Mouse (Mus musculus) testis, adult 2 months (tissue): Measurements from ENCODE around the gene Lyrm4. TPM values are rescaled to one million over a fixed set of nuclear protein-coding genes. Genes with fewer than 3 reads are reported as not detected.

ENCODE experiments used
- H3K27ac ChIP-seq: fragments of 200-500 bp; 2 replicates; pipeline ENCODE4 v1.5.1; 2012; ENCODE audit warnings: low read depth, low read length; ENCODE audit not compliant: control insufficient read depth, insufficient read depth
- H3K27me3 ChIP-seq: fragments of 200-500 bp; 2 replicates; pipeline ENCODE4 v1.6.1; 2012; ENCODE audit warnings: mild to moderate bottlenecking, low read length, moderate library complexity; ENCODE audit not compliant: control insufficient read depth, insufficient read depth
- H3K36me3 ChIP-seq: fragments of 200-500 bp; 2 replicates; pipeline ENCODE4 v1.6.1; 2012; ENCODE audit warnings: mild to moderate bottlenecking, low read length; ENCODE audit not compliant: control insufficient read depth, insufficient read depth
- H3K4me1 ChIP-seq: fragments of 200-500 bp; 2 replicates; pipeline ENCODE4 v1.6.1; 2012; ENCODE audit warnings: low read length; ENCODE audit not compliant: control insufficient read depth, insufficient read depth
- H3K4me3 ChIP-seq: fragments of 200-500 bp; 2 replicates; pipeline ENCODE4 v1.5.1; 2012; ENCODE audit warnings: low read depth, mild to moderate bottlenecking, low read length, moderate library complexity, mixed read lengths; ENCODE audit not compliant: control insufficient read depth
- CTCF ChIP-seq: fragments of 200-500 bp; IDR thresholded peaks from 2 replicates; pipeline ENCODE4 v1.5.1; 2012; ENCODE audit warnings: low read depth, mild to moderate bottlenecking, inconsistent platforms, low read length, moderate library complexity; ENCODE audit not compliant: control insufficient read depth, insufficient read depth, insufficient replicate concordance
- POLR2A ChIP-seq: fragments of 200-500 bp; IDR thresholded peaks from 2 replicates; pipeline ENCODE4 v1.6.1; 2012; ENCODE audit warnings: low read depth, mild to moderate bottlenecking, inconsistent platforms, low read length, moderate library complexity; ENCODE audit not compliant: control insufficient read depth
- polyA plus RNA-seq: library from polyadenylated mRNA; depleted of rRNA; stranded (reverse); fragments of >200 nt; gene quantifications from 2 replicates; pipeline ENCODE4 v1.2.3, GENCODE M21; 2012

Gene Lyrm4
- polyA plus RNA-seq, 1 experiment = 3.0 TPM

DNA sequence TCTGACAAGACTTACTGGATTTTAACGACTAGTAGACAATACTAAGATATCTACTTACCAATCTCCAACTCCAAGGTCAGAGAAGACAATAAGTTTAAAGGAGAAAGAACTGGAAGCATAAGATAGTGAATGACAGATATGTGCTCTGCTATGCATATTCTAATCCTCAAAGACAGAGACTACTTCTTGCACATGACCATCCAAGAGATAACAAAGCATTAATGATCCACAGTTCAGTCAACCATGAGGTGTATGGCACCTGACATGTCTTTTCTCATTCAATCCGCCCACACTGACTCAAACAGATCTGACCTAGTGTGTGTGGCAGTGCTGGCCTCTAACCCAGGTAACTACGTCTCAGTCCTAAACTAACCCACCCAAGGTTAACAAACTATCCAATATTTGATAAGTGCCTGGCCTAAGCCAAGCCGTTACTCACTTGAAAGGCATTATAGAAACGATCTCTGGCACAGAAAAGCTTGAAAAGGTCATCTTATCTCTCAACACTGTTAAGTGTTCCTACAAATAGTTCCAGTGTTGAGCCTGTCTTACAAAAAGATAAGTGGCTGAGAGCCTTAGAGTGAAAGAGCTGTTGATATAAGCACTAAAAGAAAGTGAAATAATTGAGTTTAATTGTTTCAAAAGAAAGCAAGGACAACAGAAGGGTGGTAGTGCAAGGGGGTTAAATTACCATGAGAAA, 20.5 kb downstream of the Lyrm4 start:
- no peak for TF ChIP-seq CTCF
- TF ChIP-seq POLR2A = no peak
- H3K4me1 ChIP-seq = no peaks in the 10 kb centered on the region
- H3K36me3 ChIP-seq = peaks cover 1% of the 10 kb centered on the region
- H3K4me3 ChIP-seq = no peak overlapping the region
- no peaks in the 10 kb centered on the region for H3K27me3 ChIP-seq
- H3K27ac ChIP-seq = no peak overlapping the region

DNA sequence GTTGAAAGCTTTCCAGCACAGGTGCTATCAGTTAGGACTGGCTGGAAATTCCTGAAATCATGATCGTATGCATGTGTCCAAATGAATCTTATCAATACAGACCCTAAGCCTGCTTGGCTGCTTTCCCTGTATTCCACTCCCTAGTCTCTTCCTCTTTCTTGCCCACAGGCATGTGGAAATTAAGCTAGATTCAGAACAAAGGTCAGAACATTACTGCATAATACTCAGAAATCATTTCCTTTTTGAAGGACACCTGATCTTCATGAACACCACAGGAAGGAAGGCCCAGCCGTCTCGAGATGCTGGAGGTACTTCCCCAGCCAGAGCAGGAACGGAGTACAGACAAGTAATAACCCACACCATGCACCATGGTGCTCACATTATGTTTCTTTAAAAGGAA, 29.2 kb downstream of the Lyrm4 start:
- H3K27ac ChIP-seq = no peak overlapping the region
- no peaks in the 10 kb centered on the region for H3K4me1 ChIP-seq
- TF ChIP-seq POLR2A = no peak
- no peak for TF ChIP-seq CTCF
- no peaks in the 10 kb centered on the region for H3K27me3 ChIP-seq
- no peak overlapping the region for H3K4me3 ChIP-seq
- H3K36me3 ChIP-seq = peaks cover 1% of the 10 kb centered on the region

DNA sequence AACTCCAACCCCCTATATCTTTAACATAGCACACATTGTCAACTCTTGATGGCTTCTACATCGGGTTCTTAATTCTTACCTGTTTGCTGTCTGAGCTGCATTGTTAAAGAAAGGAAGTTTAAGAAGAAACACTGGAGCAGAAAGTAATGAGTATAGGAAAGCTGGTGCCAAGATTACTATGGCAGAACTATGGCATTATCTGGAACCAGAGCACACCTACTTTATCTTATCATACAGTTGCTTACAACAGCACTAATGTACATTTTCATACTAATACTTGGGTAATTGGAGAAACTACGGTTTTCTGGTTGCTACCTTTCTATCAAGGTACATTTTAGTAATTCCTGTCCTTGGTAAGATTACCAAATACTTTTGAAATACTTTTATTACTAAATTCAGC, 29.9 kb downstream of the Lyrm4 start:
- no peaks in the 10 kb centered on the region; the same call in 1 of the 2 replicates for H3K36me3 ChIP-seq
- H3K27me3 ChIP-seq = no peaks in the 10 kb centered on the region
- H3K4me3 ChIP-seq = no peak overlapping the region
- H3K27ac ChIP-seq = no peak overlapping the region
- no peaks in the 10 kb centered on the region for H3K4me1 ChIP-seq
- TF ChIP-seq POLR2A (no peak), CTCF (no peak)

DNA sequence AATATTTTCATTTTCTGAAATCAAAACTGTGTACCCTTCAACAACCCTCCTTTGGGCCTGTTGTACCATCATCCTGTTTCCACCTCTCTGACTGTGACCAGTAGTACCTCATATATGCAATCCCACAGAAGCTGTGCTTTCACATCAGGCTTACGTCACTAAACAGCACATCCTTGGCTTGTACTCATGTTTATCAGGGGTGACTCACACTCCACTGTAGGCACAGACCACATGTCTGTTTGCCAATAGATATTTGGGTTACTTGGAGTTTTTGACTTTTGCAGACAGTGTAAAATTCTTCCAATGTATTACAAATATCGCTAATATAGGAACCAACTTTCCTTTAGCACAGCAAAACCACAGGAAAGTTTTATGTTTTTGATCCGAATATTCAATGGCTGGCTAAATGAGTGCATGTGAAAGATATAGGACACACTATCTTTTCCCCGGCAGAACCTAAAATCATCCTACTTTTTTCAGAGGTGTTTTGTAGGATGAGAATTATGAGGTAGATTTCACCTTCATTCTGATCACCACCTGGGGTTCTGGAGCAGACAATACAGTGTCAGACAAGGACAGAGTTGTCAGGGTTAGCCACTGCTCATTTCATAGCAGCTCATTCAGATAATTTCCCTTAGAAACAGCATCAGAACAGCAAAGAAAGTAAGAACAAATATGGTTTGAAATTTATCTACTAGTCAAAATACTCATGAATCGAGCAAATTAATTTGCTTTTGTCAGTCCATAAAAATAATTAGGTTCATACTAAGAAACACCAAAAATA, 30.5 kb downstream of the Lyrm4 start:
- H3K27me3 ChIP-seq = no peaks in the 10 kb centered on the region
- H3K4me1 ChIP-seq = no peaks in the 10 kb centered on the region
- TF ChIP-seq POLR2A (no peak), CTCF (no peak)
- no peak overlapping the region for H3K4me3 ChIP-seq
- H3K27ac ChIP-seq = no peak overlapping the region
- H3K36me3 ChIP-seq = no peaks in the 10 kb centered on the region

DNA sequence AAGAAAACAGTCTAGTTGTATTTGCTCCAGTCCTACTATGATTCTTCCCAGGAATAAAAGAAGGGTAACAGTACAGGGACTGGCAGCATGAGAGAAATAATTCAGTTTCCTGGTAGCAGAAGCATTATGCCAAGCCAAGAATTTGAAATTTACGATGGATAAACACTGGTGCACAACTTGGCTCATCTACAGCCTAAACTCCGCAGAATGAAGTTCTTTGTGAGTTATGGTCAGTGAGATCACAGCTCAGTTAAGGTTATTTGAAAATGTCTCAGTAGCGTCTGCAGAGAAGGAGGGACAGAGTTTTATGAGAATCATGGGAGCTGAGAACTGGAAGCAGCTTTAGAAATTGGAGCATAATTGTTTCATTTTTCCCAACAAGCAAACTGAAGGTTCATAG, 31.4 kb downstream of the Lyrm4 start:
- no peaks in the 10 kb centered on the region for H3K4me1 ChIP-seq
- TF ChIP-seq CTCF (no peak), POLR2A (no peak)
- H3K27me3 ChIP-seq = no peaks in the 10 kb centered on the region
- H3K36me3 ChIP-seq = no peaks in the 10 kb centered on the region
- H3K27ac ChIP-seq = no peak overlapping the region
- no peak overlapping the region for H3K4me3 ChIP-seq

DNA sequence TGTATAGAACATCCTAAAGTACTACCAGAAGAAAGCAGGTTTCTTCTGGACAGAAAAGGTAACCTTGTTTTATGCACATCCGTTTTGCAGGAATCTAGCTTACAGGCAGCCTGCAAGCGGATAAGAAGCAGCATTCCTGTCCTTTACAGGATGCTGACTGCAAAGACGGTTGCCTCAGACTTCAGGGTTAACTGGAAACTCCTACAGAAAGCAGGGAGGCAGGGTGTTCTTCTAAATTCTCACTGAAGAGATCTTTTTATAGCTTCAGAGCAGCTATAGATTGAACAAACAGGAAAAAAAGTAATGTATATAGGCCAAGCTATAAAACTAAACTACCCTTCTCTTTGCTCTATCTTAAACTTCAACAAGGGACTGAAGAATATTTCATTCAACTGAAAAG, 32.6 kb downstream of the Lyrm4 start:
- TF ChIP-seq POLR2A = no peak
- no peak for TF ChIP-seq CTCF

DNA sequence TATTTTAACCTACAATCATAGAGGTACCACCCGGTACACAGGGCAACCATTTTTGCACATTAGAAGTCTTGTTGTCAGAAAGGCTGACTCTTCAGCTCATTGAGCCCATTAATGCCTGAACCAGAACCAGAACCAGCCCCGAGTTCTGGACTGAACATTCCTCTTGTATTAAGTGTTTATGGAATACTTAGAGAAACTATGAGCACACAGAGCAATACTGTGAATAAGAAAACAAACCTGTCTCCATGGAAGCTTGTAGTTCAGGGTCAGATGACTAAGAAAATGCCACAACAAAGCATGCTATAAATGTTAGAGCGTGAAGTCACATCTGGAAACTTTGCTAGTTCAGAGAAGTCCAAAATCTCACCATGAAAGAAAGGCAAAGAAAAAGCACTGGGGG, 35.7 kb downstream of the Lyrm4 start:
- no peaks in the 10 kb centered on the region for H3K36me3 ChIP-seq
- H3K27me3 ChIP-seq = no peaks in the 10 kb centered on the region
- H3K4me1 ChIP-seq = no peaks in the 10 kb centered on the region
- no peak overlapping the region for H3K27ac ChIP-seq
- no peak overlapping the region for H3K4me3 ChIP-seq
- no peak for TF ChIP-seq POLR2A
- no peak for TF ChIP-seq CTCF

More for the DNA sequence above, 32.6 kb downstream of the Lyrm4 start:
- H3K27ac ChIP-seq = no peak overlapping the region
- H3K4me3 ChIP-seq = no peak overlapping the region
- no peaks in the 10 kb centered on the region for H3K36me3 ChIP-seq
- no peaks in the 10 kb centered on the region for H3K4me1 ChIP-seq
- H3K27me3 ChIP-seq = no peaks in the 10 kb centered on the region
